Mouse (Mus musculus): ENCODE results near the gene Necab2.

Gene Necab2

DNA sequence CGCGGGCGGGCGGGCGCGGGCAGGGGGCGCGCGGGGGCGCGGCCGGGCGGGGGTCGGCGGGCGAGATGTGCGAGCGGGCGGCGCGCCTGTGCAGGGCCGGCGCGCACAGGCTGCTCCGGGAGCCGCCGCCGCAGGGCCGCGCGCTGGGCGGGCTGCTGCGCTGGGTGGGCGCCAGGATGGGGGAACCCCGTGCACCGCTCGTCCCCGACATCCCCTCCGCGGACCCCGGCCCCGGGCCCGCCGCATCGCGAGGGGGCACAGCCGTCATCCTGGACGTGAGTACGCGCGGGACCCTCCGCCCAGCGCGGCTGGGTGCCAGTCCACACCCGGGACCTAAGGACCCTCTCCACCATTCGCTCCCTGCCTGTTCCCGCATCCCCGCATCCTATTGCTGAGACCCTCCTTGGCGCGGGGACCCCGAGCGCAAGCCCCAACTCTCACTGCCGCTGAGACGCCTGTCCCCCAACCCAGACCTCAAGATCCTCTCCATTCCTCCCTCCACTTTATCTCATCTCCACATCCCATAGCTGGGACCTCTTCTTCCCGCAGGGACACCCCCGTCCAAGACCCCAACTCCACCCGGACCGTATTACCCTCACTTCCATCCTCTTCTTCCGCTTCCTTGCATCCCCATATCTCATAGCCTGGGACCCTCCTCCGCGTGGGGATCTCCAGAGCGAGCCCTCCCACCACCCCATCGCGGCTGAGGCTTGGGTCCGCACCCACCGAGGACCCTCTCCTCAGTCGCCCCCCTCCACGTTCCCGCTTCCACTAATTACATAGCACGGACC is 666 bp downstream of the Necab2 start:
- CTCF ChIA-PET, result interaction anchor here (0.7 kb wide), 1 partner anchor 70 kb away, joined by 3 read pairs; no protein-coding TSS in a partner anchor

- CTCF ChIA-PET, result no interaction called here
These were observed 1.3 kb downstream of the Necab2 start for GRCm38 (mm10) chr8:119447781-119448170.

GRCm38 (mm10) chr8:119449627-119450026 is 3.1 kb downstream of the Necab2 start:
- CTCF ChIA-PET, result interaction anchor here (0.6 kb wide), 1 partner anchor 599 kb away, joined by 3 read pairs; no protein-coding TSS in a partner anchor

DNA sequence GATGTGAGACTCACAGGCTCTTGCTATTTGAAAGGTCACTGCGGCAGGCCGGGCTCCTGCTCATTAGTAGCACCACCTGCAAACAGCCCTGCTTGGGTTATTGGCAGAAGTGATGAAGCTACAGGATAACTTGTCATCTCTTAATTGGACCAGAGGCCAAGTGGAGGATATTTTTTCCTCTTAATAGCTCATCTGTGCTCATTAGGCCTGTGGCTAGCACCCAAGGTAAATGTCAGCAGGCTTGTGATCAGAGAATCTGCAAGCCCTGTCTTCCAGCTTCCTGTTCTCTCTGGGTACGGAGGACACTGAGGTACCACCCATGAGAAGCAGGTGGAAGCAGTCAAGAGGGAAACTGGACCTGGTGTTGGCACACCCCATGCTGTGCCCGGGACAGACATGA is 4.6 kb downstream of the Necab2 start:
- CTCF ChIA-PET, result no interaction called here

- CTCF ChIA-PET, result interaction anchor here (0.6 kb wide), 1 partner anchor 724 kb away, joined by 4 read pairs; the partner anchor contains the start of gene Fam92b
These were observed 6.4 kb downstream of the Necab2 start for GRCm38 (mm10) chr8:119452919-119453318.

GRCm38 (mm10) chr8:119456045-119456444 is 9.5 kb downstream of the Necab2 start:
- CTCF ChIA-PET, result interaction anchor here (0.5 kb wide), 1 partner anchor 38 kb away, joined by 10 read pairs; no protein-coding TSS in a partner anchor

DNA sequence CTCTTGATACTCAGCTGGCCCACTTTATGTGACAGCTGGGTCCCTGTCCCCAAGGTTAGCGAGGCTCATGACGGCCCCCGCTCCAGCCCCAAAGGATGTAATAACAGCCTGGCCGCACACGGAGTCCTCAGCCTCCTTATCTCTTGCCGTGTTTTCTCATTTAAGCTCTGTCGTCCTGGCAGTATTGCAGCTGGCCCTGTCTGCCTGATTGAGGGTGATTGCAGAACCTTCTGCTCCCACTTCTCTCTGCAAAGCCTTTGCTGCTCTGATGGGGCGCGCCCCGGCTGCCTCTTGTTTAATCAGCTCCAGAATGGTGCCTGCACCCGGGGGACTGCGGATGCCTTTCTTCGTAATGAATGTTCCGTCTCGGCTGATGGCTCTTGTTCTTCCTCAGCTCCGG is 13.2 kb downstream of the Necab2 start:
- CTCF ChIA-PET, result interaction anchor here (0.6 to 0.7 kb wide), 3 partner anchors 22 to 91 kb away, joined by 3 to 20 read pairs (median 3); no protein-coding TSS in a partner anchor

- CTCF ChIA-PET, result no interaction called here
These were observed 14.8 kb downstream of the Necab2 start for GRCm38 (mm10) chr8:119461356-119461755.

DNA sequence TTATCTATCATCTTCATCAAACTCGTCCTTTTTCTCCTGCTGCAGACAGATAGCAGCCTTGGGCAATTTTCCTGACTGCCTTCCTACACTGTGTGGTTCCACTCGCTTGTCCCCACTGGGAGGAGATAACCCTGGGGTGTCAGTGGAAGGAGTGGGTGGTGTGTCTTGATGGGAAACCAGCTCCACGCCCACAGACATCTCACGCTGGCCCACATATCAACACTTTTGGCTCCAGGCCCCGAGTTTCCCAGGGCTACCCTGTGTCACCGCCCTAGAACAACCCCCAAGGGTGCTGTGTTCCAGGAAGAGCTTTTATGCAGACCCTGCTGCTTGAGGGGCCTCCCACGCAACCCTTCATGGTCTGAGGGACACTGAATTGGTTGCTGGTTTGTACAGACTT is 17.2 kb downstream of the Necab2 start:
- CTCF ChIA-PET, result no interaction called here

DNA sequence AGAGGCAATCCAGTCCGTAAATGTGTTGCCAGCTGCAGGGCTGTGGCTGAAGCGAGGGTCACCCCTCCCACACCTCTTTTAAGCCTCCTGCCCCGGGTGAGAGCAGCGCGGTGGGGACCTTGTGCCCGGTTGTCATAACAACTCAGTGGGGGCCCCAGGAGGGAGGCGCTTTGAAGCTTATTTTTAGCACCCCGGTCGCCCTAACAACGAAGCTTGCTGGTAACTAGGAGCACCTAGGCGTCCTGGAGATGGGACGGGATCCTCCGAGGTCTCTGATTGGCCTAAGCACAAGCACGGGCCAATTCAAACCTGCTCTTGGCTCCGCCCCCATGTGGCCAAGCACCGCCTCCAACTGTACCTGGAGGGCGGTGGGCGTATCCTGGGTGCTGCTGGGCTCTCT is 19.6 kb downstream of the Necab2 start:
- CTCF ChIA-PET, result interaction anchor here (1.1 kb wide), 1 partner anchor 49 kb away, joined by 4 read pairs; no protein-coding TSS in a partner anchor

- CTCF ChIA-PET, result interaction anchor here (1.1 kb wide), 1 partner anchor 48 kb away, joined by 4 read pairs; no protein-coding TSS in a partner anchor
These were observed 20.3 kb downstream of the Necab2 start for GRCm38 (mm10) chr8:119466794-119467193.

DNA sequence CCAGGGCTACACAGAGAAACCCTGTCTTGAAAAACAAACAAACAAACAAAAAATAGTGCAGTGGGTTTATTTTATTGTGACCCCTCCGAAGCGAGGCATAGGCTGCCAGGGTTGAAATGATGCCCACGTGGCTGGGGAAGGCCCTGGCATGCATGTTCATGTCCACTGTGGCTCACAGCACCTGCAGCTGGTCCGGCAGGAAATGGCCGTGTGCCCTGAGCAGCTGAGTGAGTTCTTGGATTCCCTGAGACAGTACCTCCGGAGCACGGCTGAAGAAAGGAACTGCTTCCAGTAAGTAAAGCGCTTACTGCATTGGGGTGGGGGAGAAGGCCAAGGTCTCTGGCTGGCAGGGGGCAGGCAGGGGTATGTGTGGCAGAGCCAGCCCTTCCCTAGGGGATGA is 21.6 kb downstream of the Necab2 start:
- CTCF ChIA-PET, result no interaction called here

DNA sequence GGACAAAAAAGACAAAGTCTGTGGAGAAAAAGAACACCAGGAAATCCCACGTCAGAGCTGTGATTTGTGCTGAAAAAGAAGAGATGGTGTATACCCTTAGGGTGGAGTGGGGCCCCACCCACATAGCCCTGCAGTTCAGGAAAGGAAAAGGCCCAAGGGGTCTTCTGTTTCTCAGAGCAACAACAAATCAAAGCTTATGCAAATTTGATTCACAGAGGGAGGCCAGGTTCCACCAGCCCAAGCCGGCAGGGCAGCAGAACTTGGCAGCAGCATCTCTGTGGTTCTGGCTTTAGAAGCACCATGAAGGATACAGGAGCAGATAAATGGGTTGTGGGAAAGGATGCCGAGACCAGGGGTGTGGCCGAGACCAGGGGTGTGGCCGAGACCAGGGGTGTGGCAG is 32.2 kb downstream of the Necab2 start:
- CTCF ChIA-PET, result no interaction called here

GRCm38 (mm10) chr8:119484145-119484896 is 37.8 kb downstream of the Necab2 start:
- CTCF ChIA-PET, result no interaction called here

DNA sequence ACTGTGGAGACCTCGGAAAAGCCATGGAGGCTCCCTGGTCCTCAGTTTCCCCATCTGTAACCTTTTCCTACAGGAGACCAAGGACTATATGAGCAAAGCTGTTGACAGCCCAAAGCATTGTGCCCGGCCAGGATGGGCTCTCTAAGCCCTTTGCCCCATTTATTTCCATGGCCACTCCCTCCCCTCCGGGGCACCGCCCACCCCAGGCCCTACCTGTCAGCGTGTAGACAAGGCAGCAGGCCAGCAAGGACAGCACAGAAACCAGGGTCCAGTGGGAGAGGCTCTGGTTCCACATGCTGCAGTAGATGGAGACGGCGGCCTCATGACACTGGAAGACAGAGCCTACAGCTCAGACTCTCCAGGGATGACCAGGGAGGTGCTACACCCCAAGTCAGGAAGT is 40.6 kb downstream of the Necab2 start:
- CTCF ChIA-PET, result interaction anchor here (0.6 kb wide), 1 partner anchor 162 kb away, joined by 3 read pairs; no protein-coding TSS in a partner anchor

DNA sequence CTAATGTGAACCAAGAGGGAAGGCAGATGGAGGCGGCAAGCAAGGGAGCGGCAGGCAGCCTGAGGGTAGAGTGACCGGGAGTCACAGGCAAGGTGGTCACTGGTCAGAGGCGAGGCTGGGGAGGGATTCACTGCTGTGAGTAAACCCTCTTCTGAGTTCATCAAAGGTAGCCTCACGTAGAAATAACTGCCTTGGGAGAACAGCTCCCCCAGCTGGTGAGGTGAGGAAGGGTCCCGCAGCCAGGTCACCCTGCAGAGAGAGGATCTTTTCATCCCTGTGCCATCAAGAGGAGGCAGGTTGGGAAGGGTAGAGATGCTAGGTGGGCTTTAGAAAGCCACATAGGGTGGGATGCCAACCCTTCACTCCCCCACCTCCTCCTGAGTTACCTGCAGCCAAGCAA is 50.3 kb downstream of the Necab2 start:
- CTCF ChIA-PET, result interaction anchor here (0.5 to 1.5 kb wide), 3 partner anchors 84 to 186 kb away, joined by 3 to 5 read pairs (median 4); no protein-coding TSS in a partner anchor

GRCm38 (mm10) chr8:119499836-119500235 is 53.3 kb downstream of the Necab2 start:
- CTCF ChIA-PET, result no interaction called here

- CTCF ChIA-PET, result no interaction called here
These were observed 55.1 kb downstream of the Necab2 start, which contains the start of gene Slc38a8 for GRCm38 (mm10) chr8:119501598-119501997. Gene Slc38a8 (minus strand): TSS chr8:119501698.

DNA sequence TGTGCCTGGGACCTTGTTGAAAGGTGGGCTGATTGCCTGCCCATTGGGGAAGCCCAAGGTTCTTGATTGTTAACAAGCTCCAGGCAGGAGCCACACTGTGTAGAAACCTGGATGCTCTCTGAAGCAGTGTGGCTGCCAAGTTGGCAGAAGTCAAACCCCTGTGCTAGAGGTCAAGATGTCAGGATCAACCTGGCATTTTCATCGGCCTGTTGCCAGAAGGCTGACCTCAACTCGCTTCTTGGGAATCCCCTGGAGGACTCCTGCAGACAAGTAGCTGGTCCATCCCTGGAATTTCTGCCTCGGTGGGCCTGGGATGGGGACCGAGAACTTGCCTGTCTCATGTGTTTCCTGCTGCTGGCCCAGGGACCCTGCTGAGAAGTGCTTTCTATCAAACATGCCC is 55.6 kb downstream of the Necab2 start:
- CTCF ChIA-PET, result no interaction called here

DNA sequence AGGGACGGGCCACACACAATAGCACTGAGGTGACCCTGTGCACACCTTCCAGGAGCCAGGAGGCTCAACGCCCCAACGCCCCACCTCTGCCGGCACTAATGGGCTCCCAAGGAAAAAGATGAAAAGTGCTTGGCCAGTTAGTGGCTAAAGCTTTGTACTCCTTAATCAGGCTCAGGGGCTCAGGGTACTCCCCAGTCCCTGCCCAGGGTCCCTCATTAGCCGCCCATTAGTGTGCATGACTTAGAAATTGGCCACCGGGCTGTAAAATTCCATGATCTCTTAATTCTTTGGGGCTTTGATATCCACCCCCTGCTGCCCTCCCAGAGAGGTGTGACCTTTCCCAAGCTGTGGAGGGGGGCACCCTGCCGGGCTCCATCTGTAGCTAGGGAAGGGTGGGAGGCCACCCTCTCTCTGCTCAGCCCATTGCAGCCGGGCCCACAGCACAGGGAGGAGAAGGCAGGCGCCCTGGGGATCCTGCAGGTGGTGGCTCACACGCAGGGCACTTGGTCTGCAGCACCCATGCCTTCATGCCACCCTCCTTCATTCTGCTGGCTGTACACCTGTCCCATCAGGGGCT is 56.8 kb downstream of the Necab2 start:
- CTCF ChIA-PET, result no interaction called here

DNA sequence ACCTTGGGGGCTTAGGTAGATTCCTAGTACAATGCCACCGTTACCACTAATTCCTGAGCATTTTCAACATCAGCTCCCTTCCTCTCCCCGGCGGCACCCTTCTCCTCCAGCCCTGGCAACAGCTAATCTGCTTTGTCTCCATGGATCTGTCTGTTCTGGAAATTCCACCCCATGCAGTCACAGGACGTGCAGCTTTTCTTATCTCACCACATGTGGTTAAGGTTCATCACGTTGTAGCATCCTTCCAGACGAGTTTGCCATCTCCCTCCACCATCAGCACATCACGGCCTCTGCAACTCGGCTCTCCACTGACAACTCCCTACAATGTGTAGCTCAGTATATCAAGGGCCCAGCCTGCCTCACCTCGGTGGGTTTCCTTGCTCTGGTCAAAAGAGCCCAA is 59.0 kb downstream of the Necab2 start:
- CTCF ChIA-PET, result no interaction called here

DNA sequence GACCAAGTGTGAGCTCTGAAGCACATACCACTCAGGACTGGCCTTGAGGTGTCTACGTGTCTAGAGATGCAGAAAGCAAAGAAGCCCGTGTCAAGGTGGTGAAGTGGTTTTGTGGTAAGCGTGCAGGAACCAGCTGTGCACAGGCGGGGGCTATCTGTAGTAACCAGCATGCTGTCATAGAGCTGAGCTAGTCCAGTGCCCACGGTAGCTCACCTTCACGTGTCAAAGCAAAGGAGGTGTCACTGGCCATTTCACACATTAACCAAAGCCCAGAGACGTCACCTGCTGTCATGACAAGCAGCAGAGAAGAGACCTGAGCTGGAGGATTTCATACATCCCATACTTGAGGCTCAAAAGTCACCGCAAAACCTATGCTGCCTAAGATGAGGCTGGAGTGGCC is 59.6 kb downstream of the Necab2 start:
- CTCF ChIA-PET, result no interaction called here
